Mouse (Mus musculus) neural tube, embryonic 12.5 days (tissue): ENCODE results near the gene Pou3f3. TPM values are rescaled to one million over a fixed set of nuclear protein-coding genes. Genes with fewer than 3 reads are reported as not detected.
A peak's percentile ranks its signal among the peaks of the same experiment; 100 is the strongest.

ENCODE experiments used
- ATAC-seq: fragments of 200-750 bp; cut with Nextera tagmentation; 2 replicates; pipeline ENCODE4 v1.8.0; 2017; ENCODE audit warnings: low read depth, mild to moderate bottlenecking, moderate TSS enrichment, moderate library complexity; ENCODE audit not compliant: low FRiP score
- H3K27ac ChIP-seq: fragments of 300-500 bp; sonication (generic); 2 replicates; pipeline ENCODE4 v1.5.1; 2016
- H3K27me3 ChIP-seq: fragments of 300-500 bp; sonication (generic); replicated peaks from 2 replicates; pipeline ENCODE4 v1.6.1; 2016; ENCODE audit warnings: mild to moderate bottlenecking
- H3K36me3 ChIP-seq: fragments of 300-500 bp; sonication (generic); 2 replicates; pipeline ENCODE4 v1.6.1; 2016; ENCODE audit warnings: mild to moderate bottlenecking
- H3K4me1 ChIP-seq: fragments of 300-500 bp; sonication (generic); 2 replicates; pipeline ENCODE4 v1.6.1; 2016
- H3K4me2 ChIP-seq: fragments of 300-500 bp; sonication (generic); replicated peaks from 2 replicates; pipeline ENCODE4 v1.6.1; 2016; ENCODE audit warnings: mild to moderate bottlenecking
- H3K4me3 ChIP-seq: fragments of 300-500 bp; sonication (generic); 2 replicates; pipeline ENCODE4 v1.5.1; 2016
- H3K9ac ChIP-seq: fragments of 300-500 bp; sonication (generic); 2 replicates; pipeline ENCODE4 v1.6.1; 2016; ENCODE audit warnings: mild to moderate bottlenecking
- H3K9me3 ChIP-seq: fragments of 300-500 bp; sonication (generic); 2 replicates; pipeline ENCODE4 v1.6.1; 2016; ENCODE audit warnings: mild to moderate bottlenecking
- WGBS: fragments of 180-500 bp; shearing (Covaris S2); methylation state at CpG from one replicate; pipeline ENCODE4 v1.1.7; 2016; 5-methylcytosine and 5-hydroxymethylcytosine counted together
- polyA plus RNA-seq: library from polyadenylated mRNA; unstranded; fragments of >200 nt; fragmentation: Nextera tagmentation; extraction: Ambion mirVana; gene quantifications from 2 replicates; pipeline ENCODE4 v1.2.1, GENCODE M21; 2016

Pou3f3 gene
- polyA plus RNA-seq, 1 experiment from 2014 or later, result 17.8 TPM

DNA sequence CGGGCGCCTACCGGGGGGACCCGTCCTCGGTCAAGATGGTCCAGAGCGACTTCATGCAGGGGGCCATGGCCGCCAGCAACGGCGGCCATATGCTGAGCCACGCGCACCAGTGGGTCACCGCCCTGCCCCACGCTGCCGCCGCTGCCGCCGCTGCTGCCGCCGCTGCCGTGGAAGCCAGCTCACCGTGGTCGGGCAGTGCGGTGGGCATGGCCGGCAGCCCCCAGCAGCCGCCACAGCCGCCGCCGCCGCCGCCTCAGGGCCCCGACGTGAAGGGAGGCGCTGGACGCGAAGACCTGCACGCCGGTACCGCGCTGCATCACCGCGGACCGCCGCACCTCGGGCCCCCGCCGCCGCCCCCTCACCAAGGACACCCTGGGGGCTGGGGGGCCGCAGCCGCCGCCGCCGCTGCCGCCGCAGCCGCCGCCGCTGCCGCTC, 1.8 kb downstream of the Pou3f3 start:
- Histone ChIP-seq H3K4me3 (peak overlapping the region; percentile 96), H3K36me3 (peaks cover 24% of the 10 kb centered on the region), H3K4me2 (peak overlapping the region; percentile 92), H3K27me3 (peaks cover 10% of the 10 kb centered on the region; the same call in 1 of the 2 replicates), H3K9ac (peak overlapping the region; percentile 99), H3K27ac (peak overlapping the region; percentile 96), H3K9me3 (no peaks in the 10 kb centered on the region), H3K4me1 (no peaks in the 10 kb centered on the region)
- 2% methylated on average over 54 of the region's 58 CpGs for WGBS
- ATAC-seq, result no peak

GRCm38 (mm10) chr1:42697756-42698583, 2.4 kb downstream of the Pou3f3 start:
- Histone ChIP-seq H3K4me2 (peak overlapping the region; percentile 92), H3K4me3 (peak overlapping the region; percentile 96), H3K9me3 (no peaks in the 10 kb centered on the region), H3K4me1 (peaks cover under 1% of the 10 kb centered on the region), H3K36me3 (peaks cover 24% of the 10 kb centered on the region), H3K27ac (peak overlapping the region; percentile 96), H3K27me3 (peaks cover 10% of the 10 kb centered on the region; the same call in 1 of the 2 replicates), H3K9ac (peak overlapping the region; percentile 99)
- WGBS, result under 1% methylated on average over 80 of the region's 80 CpGs
- no peak for ATAC-seq

DNA sequence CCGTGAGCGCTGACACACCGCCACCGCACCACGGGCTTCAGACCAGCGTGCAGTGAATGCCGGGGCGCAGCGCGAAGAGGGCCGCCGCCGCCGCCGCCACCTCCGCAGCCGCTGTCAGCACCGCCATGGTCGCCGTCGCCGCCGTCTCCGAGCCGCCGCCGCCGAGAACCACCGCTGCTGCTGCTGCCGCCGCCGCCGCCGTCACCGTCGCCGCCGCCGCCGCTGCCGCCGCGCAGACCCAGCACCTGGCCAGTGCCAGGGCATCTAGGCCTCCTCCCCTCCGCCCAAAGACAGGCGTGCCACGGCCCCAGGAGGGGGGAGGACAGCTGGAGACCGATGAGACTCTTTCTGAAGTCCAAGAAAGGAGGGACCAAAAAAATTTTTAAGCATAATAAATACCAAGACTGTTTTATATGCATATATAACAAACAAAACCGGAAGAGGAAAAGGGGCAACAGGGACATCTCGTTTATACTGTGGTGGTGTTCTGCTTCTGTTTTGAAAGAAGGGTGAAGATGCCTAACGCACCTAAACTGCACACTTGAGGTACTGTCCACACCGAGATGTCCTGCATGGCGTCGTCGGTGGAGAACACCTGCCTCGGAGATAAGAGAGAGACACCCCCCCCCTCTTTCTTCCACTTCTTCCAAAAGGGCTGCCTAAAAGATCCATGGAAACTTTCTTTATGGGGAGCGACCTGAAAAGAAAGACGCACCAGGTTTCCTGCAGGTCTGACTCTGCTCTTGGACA, 3.2 kb downstream of the Pou3f3 start:
- Histone ChIP-seq H3K9ac (peak overlapping the region; percentile 99), H3K27me3 (peaks cover 10% of the 10 kb centered on the region; the same call in 1 of the 2 replicates), H3K27ac (peak overlapping the region; percentile 72; the same call in 1 of the 2 replicates), H3K4me2 (peak overlapping the region; percentile 92), H3K9me3 (no peaks in the 10 kb centered on the region), H3K4me1 (peaks cover 9% of the 10 kb centered on the region), H3K36me3 (peaks cover 24% of the 10 kb centered on the region), H3K4me3 (peak overlapping the region; percentile 96)
- no peak for ATAC-seq
- under 1% methylated on average over 54 of the region's 57 CpGs for WGBS

DNA sequence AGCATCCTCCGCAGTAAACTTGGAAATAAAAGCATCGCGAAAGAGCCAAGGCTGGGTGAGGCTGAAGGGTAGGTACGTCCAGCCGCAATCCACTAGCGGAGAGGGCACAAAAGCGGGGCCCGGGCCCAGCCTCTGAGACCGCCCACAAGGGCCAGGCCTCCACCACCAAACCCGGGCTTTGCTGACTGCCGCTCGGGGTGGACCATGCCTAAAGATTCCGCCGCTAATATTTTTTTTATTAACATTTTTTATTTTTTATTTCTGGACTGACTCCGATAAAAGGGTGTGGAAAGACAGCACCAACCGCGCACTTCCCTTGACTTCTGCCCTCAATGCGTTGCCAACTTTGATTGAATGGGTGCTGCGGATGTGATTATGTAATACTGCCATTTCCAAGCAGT, 3.9 kb downstream of the Pou3f3 start:
- H3K9ac ChIP-seq, result peak overlapping the region; percentile 99
- H3K27ac ChIP-seq, result no peak overlapping the region
- peaks cover 24% of the 10 kb centered on the region for H3K36me3 ChIP-seq
- H3K27me3 ChIP-seq, result peaks cover 15% of the 10 kb centered on the region
- peaks cover 15% of the 10 kb centered on the region for H3K4me1 ChIP-seq
- ATAC-seq, result no peak
- peak overlapping the region; percentile 96 for H3K4me3 ChIP-seq
- no peaks in the 10 kb centered on the region for H3K9me3 ChIP-seq
- peak overlapping the region; percentile 92 for H3K4me2 ChIP-seq
- under 1% methylated on average over 19 of the region's 19 CpGs for WGBS

GRCm38 (mm10) chr1:42700171-42700570, 4.6 kb downstream of the Pou3f3 start:
- ATAC-seq, result no peak
- Histone ChIP-seq H3K27me3 (peaks cover 16% of the 10 kb centered on the region), H3K4me1 (peaks cover 19% of the 10 kb centered on the region), H3K4me2 (peak overlapping the region; percentile 92), H3K36me3 (peaks cover 24% of the 10 kb centered on the region), H3K9ac (peak overlapping the region; percentile 67), H3K9me3 (no peaks in the 10 kb centered on the region), H3K27ac (no peak overlapping the region), H3K4me3 (peak overlapping the region; percentile 43)
- 6% methylated on average over 3 of the region's 3 CpGs for WGBS

GRCm38 (mm10) chr1:42700815-42701214, 5.2 kb downstream of the Pou3f3 start:
- H3K4me1 ChIP-seq, result peaks cover 26% of the 10 kb centered on the region
- WGBS, result 8% methylated on average over 1 of the region's 1 CpGs
- peak overlapping the region; percentile 67 for H3K9ac ChIP-seq
- peaks cover 19% of the 10 kb centered on the region for H3K27me3 ChIP-seq
- no peak for ATAC-seq
- H3K27ac ChIP-seq, result no peak overlapping the region
- H3K36me3 ChIP-seq, result peaks cover 24% of the 10 kb centered on the region
- peak overlapping the region; percentile 43 for H3K4me3 ChIP-seq
- H3K4me2 ChIP-seq, result peak overlapping the region; percentile 92
- no peaks in the 10 kb centered on the region for H3K9me3 ChIP-seq

DNA sequence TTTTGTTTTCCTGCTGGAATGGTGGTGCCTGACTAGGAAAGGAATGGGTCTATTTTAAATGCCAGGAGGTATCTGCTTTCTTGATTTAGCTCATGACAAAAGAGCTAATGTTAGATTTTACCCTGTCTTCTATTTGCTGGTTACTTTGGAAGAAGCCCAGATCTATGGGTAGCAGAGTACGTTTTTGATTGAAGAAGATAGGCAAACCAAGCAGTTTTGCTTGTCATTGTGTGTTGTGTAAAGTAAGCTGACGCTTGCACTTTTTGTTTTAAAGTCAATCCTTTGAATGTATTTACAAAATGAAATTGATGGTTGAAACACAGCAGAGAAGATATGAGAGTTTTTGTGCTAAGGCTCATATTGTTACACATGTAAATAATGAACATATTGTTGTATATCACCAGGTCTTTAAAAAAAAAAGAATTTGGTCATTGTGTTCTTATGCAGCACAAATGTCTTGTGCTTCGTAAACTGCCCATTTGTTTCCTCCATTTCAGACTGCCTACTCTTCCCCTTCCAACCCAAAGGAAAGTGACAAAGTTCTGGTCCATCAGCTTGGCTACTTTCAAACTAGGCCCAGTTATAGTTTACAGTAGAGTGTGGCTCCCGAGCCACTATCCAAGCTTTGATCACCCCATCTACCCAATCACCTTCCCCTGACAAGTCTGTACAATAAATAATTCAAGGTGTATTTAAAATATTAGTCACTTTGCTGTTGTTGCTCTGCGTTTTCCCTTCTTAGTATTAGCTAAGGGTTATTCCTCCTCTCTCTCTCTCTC, 6.5 kb downstream of the Pou3f3 start:
- WGBS, result 6% methylated on average over 5 of the region's 5 CpGs
- H3K4me1 ChIP-seq, result peaks cover 36% of the 10 kb centered on the region
- no peak for ATAC-seq
- H3K4me3 ChIP-seq, result peak overlapping the region; percentile 43
- H3K9me3 ChIP-seq, result no peaks in the 10 kb centered on the region
- H3K27me3 ChIP-seq, result peaks cover 16% of the 10 kb centered on the region
- H3K9ac ChIP-seq, result peak overlapping the region; percentile 67
- H3K36me3 ChIP-seq, result peaks cover 24% of the 10 kb centered on the region
- peak overlapping the region; percentile 92 for H3K4me2 ChIP-seq
- no peak overlapping the region for H3K27ac ChIP-seq

DNA sequence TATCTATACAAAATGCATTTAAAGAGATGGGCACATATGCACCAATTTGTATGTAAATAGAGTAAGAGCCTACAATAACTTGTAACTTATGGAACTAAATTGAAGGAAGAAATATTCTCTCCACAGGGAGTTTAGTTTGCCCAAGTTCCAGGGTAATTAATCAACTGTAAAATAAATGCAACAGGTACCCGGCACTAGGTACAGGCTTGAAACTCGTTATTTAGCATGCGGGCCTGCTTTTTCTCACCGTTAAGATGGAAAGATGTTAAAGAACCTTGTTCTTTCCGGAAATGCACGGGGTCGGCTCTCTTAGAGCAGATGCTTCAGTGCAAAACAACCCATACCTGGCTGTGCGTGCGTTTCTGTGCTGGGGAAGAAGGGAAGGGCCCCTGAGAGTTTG, 7.4 kb downstream of the Pou3f3 start:
- WGBS, result under 1% methylated on average over 9 of the region's 9 CpGs
- Histone ChIP-seq H3K4me2 (peak overlapping the region; percentile 72), H3K9ac (peak overlapping the region; percentile 56; the same call in 1 of the 2 replicates), H3K36me3 (peaks cover 17% of the 10 kb centered on the region), H3K9me3 (no peaks in the 10 kb centered on the region), H3K27ac (0 out of 2 replicates have a peak overlapping the region, but pooled peaks have one; percentile 78), H3K27me3 (peaks cover 14% of the 10 kb centered on the region), H3K4me1 (peaks cover 45% of the 10 kb centered on the region), H3K4me3 (peak overlapping the region; percentile 24)
- ATAC-seq, result no peak

DNA sequence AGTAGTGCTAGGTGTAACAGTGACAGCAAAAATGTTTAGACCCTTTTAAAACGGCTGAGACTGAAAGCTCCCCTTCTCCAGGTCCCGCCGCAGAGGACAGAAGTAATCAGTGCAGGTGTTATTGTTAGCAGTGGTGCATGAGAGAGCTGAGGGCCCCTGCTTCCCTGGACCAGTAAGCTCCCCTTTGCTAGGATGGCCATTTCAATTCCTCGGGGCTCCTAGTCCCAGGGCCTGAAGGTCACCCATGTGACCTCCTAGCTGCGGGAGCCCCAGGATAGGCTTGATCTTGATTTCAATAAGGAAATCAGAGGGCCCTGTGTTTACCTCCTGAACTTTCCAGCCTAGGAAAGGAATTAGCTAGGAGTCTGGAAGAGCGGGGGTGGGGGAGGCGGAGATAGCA, 7.9 kb downstream of the Pou3f3 start:
- Histone ChIP-seq H3K4me2 (peak overlapping the region; percentile 72), H3K27ac (peak overlapping the region; percentile 78; the same call in 1 of the 2 replicates), H3K4me3 (peak overlapping the region; percentile 24), H3K9me3 (no peaks in the 10 kb centered on the region), H3K27me3 (peaks cover 14% of the 10 kb centered on the region), H3K4me1 (peaks cover 47% of the 10 kb centered on the region), H3K9ac (peak overlapping the region; percentile 56), H3K36me3 (peaks cover 12% of the 10 kb centered on the region)
- 2% methylated on average over 7 of the region's 7 CpGs for WGBS
- peak; percentile 15; the same call in 1 of the 2 replicates for ATAC-seq

DNA sequence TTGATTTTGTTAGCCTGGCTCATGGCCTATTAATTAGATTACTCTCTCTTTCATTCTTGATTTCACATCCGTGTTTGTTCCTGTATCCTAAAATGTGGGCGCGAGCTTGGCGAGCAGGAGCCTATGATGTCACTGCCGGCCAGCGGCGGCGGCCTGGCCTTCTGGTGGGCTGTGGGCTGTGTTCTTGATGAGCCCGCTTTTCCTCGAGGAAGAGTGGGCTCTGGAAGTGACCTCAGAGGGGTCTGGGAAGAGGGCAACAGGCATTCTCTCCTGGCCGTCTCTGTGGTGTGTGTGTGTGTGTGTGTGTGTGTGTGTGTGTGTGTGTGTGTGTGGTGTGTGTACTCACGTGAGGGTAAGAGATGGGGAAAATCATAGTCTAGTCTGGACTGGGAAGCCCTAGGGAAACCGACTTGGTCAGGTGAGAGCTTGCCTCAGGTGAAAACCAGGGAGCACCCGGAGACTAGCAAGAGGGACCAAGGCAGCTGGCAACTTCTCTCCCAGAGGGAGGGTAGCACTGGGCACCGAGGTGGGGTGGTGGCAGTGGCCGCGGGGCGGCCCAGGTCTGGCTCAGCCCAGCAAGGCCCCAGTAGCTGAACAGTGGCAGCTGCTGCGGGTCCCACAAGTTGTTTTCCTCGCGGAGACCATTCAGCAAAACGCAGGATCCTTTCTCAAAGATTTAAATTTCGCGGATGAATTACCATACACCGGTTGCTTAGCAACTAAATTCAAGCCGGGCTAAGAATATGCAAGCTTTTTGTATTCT, 8.5 kb downstream of the Pou3f3 start:
- WGBS, result under 1% methylated on average over 26 of the region's 26 CpGs
- Histone ChIP-seq H3K36me3 (peaks cover 6% of the 10 kb centered on the region), H3K4me1 (peaks cover 52% of the 10 kb centered on the region), H3K9ac (peak overlapping the region; percentile 56), H3K4me3 (peak overlapping the region; percentile 24), H3K9me3 (no peaks in the 10 kb centered on the region), H3K27me3 (peaks cover 17% of the 10 kb centered on the region), H3K27ac (peak overlapping the region; percentile 78), H3K4me2 (peak overlapping the region; percentile 72)
- peak; percentile 86 for ATAC-seq
